Mouse (Mus musculus) limb, embryonic 13.5 days (tissue): ENCODE measurements around the gene Hgd. TPM values are rescaled to one million over a fixed set of nuclear protein-coding genes. Genes with fewer than 3 reads are reported as not detected.
"Not testable (repeated sequence)": the region's sequence is repeated elsewhere in the genome, so short reads cannot be mapped to it uniquely, and the experiment has no call there.

Experiments
- ATAC-seq: fragments of 200-750 bp; cut with Nextera tagmentation; 2 replicates; pipeline ENCODE4 v1.8.0; 2017; ENCODE audit warnings: low read depth, moderate number of reproducible peaks, moderate TSS enrichment; ENCODE audit not compliant: low FRiP score
- H3K27ac ChIP-seq: fragments of 300-500 bp; sonication (generic); 2 replicates; pipeline ENCODE4 v1.5.1; 2015; ENCODE audit warnings: inconsistent platforms, mild to moderate bottlenecking, moderate library complexity
- H3K27me3 ChIP-seq: fragments of 300-500 bp; sonication (generic); 2 replicates; pipeline ENCODE4 v1.6.1; 2015; ENCODE audit warnings: mild to moderate bottlenecking, inconsistent platforms
- H3K36me3 ChIP-seq: fragments of 300-500 bp; sonication (generic); 2 replicates; pipeline ENCODE4 v1.6.1; 2015; ENCODE audit warnings: inconsistent platforms, mild to moderate bottlenecking, moderate library complexity
- H3K4me1 ChIP-seq: fragments of 300-500 bp; sonication (generic); 2 replicates; pipeline ENCODE4 v1.6.1; 2015; ENCODE audit warnings: inconsistent platforms
- H3K4me2 ChIP-seq: fragments of 300-500 bp; sonication (generic); replicated peaks from 2 replicates; pipeline ENCODE4 v1.6.1; 2015; ENCODE audit warnings: inconsistent platforms, mild to moderate bottlenecking, moderate library complexity
- H3K4me3 ChIP-seq: fragments of 300-500 bp; sonication (generic); 2 replicates; pipeline ENCODE4 v1.5.1; 2015; ENCODE audit warnings: moderate library complexity, mild to moderate bottlenecking, inconsistent platforms
- H3K9ac ChIP-seq: fragments of 300-500 bp; sonication (generic); 2 replicates; pipeline ENCODE4 v1.6.1; 2015; ENCODE audit warnings: mild to moderate bottlenecking, inconsistent platforms
- H3K9me3 ChIP-seq: fragments of 300-500 bp; sonication (generic); 2 replicates; pipeline ENCODE4 v1.6.1; 2016; ENCODE audit warnings: inconsistent platforms
- WGBS: fragments of 180-500 bp; shearing (Covaris S2); methylation state at CpG from one replicate; pipeline ENCODE4 v1.1.7; 2015; 5-methylcytosine and 5-hydroxymethylcytosine counted together
- polyA plus RNA-seq: library from polyadenylated mRNA; unstranded; fragments of >200 nt; fragmentation: Nextera tagmentation; extraction: Ambion mirVana; gene quantifications from 2 replicates; pipeline ENCODE4 v1.2.1, GENCODE M21; 2015

Gene Hgd
- polyA plus RNA-seq, 1 experiment from 2014 or later: 0.11 TPM

DNA sequence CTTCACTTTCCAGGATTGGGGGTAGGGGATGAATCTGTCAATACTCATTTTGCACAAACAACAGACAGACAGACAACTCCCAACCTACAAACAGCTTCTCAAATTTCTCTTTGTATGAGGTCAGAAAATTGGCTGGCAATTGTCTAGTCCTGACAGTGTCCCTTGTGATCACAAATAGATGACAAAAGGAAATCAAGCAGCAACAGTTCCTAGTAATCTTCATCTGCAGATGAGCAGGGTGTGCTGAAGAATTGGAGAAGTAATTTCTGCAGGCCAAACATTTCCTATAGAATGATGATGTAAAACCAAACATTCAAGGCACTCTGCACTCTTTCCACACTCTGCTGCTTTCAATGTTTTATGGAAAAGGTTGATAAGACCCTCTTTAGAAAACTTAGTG, 57.8 kb downstream of the Hgd start:
- no peaks in the 10 kb centered on the region for H3K27me3 ChIP-seq
- no peak overlapping the region for H3K9ac ChIP-seq
- H3K4me1 ChIP-seq: no peaks in the 10 kb centered on the region
- no peak overlapping the region for H3K4me3 ChIP-seq
- no peaks in the 10 kb centered on the region for H3K36me3 ChIP-seq
- H3K27ac ChIP-seq: no peak overlapping the region
- no peak overlapping the region for H3K4me2 ChIP-seq
- H3K9me3 ChIP-seq: no peaks in the 10 kb centered on the region
- ATAC-seq: no peak

DNA sequence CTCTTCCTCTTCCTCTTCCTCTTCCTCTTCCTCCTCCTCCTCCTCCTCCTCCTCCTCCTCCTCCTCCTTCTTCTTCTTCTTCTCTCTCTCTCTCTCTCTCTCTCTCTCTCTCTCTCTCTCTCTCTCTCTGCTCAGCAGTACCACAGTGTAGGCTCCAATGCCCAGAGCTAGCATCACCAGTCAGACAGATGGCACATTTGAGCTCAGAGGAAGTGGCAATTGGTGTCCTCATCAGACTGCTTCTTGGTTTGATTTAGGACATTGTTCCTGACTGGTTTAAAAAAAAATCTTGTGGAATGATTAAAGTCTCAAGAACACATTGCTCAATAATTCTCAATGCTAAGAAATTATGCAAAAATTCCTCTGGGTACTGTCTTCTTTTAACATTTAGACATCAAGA, 60.6 kb downstream of the Hgd start:
- H3K4me1 ChIP-seq, H3K4me3 ChIP-seq, H3K27me3 ChIP-seq, H3K9me3 ChIP-seq, H3K4me2 ChIP-seq, H3K27ac ChIP-seq, H3K9ac ChIP-seq, ATAC-seq: not testable (repeated sequence)
- peaks cover 13% of the 10 kb centered on the region for H3K36me3 ChIP-seq

GRCm38 (mm10) chr16:37644486-37644885, 64.5 kb downstream of the Hgd start:
- Histone ChIP-seq H3K9ac (no peak overlapping the region), H3K4me2 (no peak overlapping the region), H3K36me3 (peaks cover 41% of the 10 kb centered on the region), H3K4me3 (no peak overlapping the region), H3K27me3 (no peaks in the 10 kb centered on the region), H3K9me3 (no peaks in the 10 kb centered on the region), H3K4me1 (no peaks in the 10 kb centered on the region), H3K27ac (no peak overlapping the region)
- 94% methylated on average over 5 of the region's 5 CpGs for WGBS
- ATAC-seq: no peak

DNA sequence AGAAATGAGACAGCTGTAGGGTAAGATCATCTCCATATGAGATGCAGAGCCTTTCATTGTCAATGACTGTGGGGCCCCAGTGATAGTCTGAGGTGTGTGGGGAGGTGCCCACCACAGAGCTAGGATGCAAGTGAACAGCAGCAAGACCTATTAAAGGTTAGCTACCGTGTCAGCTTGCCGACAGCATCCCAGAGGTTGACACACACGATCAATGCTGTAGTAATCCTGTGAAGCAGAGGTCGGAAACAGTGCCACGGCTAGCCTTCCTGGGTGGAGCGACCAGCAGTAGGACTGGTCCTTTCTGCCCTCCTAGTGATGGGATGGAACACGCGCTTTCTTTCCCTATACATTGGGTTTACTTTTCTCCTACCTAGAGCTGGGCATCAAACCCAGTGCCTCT, 65.3 kb downstream of the Hgd start:
- WGBS: 93% methylated on average over 8 of the region's 8 CpGs
- no peaks in the 10 kb centered on the region for H3K4me1 ChIP-seq

GRCm38 (mm10) chr16:37645799-37646198, 65.8 kb downstream of the Hgd start:
- H3K36me3 ChIP-seq: peaks cover 41% of the 10 kb centered on the region

More for the DNA sequence above, 65.3 kb downstream of the Hgd start:
- no peak overlapping the region for H3K27ac ChIP-seq
- no peaks in the 10 kb centered on the region for H3K9me3 ChIP-seq
- H3K4me2 ChIP-seq: no peak overlapping the region
- H3K4me3 ChIP-seq: no peak overlapping the region
- H3K36me3 ChIP-seq: peaks cover 41% of the 10 kb centered on the region
- no peak overlapping the region for H3K9ac ChIP-seq
- no peak for ATAC-seq
- no peaks in the 10 kb centered on the region for H3K27me3 ChIP-seq

GRCm38 (mm10) chr16:37647067-37647466, 67.1 kb downstream of the Hgd start:
- WGBS: 86% methylated on average over 16 of the region's 16 CpGs
- no peak overlapping the region for H3K4me3 ChIP-seq
- H3K4me2 ChIP-seq: no peak overlapping the region
- H3K36me3 ChIP-seq: peaks cover 41% of the 10 kb centered on the region
- no peaks in the 10 kb centered on the region for H3K9me3 ChIP-seq
- ATAC-seq: no peak
- H3K27me3 ChIP-seq: no peaks in the 10 kb centered on the region
- H3K9ac ChIP-seq: no peak overlapping the region
- H3K4me1 ChIP-seq: peaks cover under 1% of the 10 kb centered on the region
- H3K27ac ChIP-seq: no peak overlapping the region

More at GRCm38 (mm10) chr16:37645799-37646198, 65.8 kb downstream of the Hgd start:
- H3K4me3 ChIP-seq: no peak overlapping the region
- no peaks in the 10 kb centered on the region for H3K4me1 ChIP-seq
- ATAC-seq: no peak
- H3K4me2 ChIP-seq: no peak overlapping the region
- 86% methylated on average over 3 of the region's 3 CpGs for WGBS
- no peak overlapping the region for H3K9ac ChIP-seq
- H3K27ac ChIP-seq: no peak overlapping the region
- H3K27me3 ChIP-seq: no peaks in the 10 kb centered on the region
- H3K9me3 ChIP-seq: no peaks in the 10 kb centered on the region

- 94% methylated on average over 8 of the region's 8 CpGs for WGBS
- peaks cover 41% of the 10 kb centered on the region for H3K36me3 ChIP-seq
- no peak for ATAC-seq
These were observed 68.0 kb downstream of the Hgd start for GRCm38 (mm10) chr16:37647936-37648335.

DNA sequence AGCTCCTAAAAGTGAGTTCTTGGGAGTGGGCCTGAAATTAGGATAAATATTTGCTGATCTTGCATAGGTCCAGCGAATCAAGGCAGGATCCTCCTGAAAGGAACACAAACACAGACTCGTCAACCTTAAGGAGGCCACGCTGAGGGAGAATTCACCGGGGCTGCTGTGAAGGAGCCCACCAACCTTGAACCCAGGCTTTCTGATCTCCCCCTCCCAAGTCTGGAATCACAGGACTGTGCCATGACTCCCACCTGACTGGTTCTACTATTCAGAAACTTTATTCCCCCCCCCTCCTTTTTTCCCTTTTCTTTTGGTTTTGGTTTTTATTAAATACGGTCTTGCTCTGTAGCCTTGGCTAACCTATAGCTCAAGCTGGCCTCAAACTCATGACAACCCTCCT, 69.1 kb downstream of the Hgd start:
- H3K4me2 ChIP-seq: no peak overlapping the region
- H3K27me3 ChIP-seq: no peaks in the 10 kb centered on the region
- peaks cover 41% of the 10 kb centered on the region for H3K36me3 ChIP-seq
- H3K27ac ChIP-seq: no peak overlapping the region
- H3K4me1 ChIP-seq: peaks cover 13% of the 10 kb centered on the region
- H3K4me3 ChIP-seq: no peak overlapping the region
- ATAC-seq: no peak
- 93% methylated on average over 5 of the region's 5 CpGs for WGBS
- H3K9ac ChIP-seq: no peak overlapping the region
- no peaks in the 10 kb centered on the region for H3K9me3 ChIP-seq

More at GRCm38 (mm10) chr16:37647936-37648335, 68.0 kb downstream of the Hgd start:
- H3K4me2 ChIP-seq: no peak overlapping the region
- no peak overlapping the region for H3K9ac ChIP-seq
- H3K4me3 ChIP-seq: no peak overlapping the region
- H3K4me1 ChIP-seq: peaks cover 10% of the 10 kb centered on the region
- no peaks in the 10 kb centered on the region for H3K27me3 ChIP-seq
- no peak overlapping the region for H3K27ac ChIP-seq
- no peaks in the 10 kb centered on the region for H3K9me3 ChIP-seq

GRCm38 (mm10) chr16:37651467-37651866, 71.5 kb downstream of the Hgd start:
- H3K9me3 ChIP-seq: no peaks in the 10 kb centered on the region
- H3K27me3 ChIP-seq: no peaks in the 10 kb centered on the region
- H3K4me3 ChIP-seq: no peak overlapping the region
- H3K4me2 ChIP-seq: no peak overlapping the region
- no peak for ATAC-seq
- no peak overlapping the region for H3K27ac ChIP-seq
- H3K9ac ChIP-seq: no peak overlapping the region
- peaks cover 13% of the 10 kb centered on the region for H3K4me1 ChIP-seq
- 86% methylated on average over 5 of the region's 5 CpGs for WGBS
- H3K36me3 ChIP-seq: peaks cover 19% of the 10 kb centered on the region

DNA sequence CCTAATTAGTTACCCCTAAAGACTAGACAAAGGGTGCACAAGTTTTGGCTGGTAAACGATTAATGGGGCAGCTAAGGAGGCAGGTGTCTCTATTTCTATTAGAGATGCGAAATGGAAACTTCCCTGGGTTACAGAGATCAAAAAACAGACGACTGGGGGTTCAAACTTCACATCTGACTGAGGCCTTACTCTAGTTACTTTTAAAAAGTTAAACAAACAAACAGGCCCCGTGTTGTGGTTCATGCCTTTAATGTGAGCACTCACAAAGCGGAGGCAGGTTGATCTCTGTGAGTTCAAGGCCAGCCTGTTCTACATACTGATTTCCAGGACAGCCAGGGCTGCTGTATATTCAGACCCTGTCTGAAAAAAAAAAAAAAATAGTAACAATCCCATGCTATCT, 72.7 kb downstream of the Hgd start:
- H3K4me1 ChIP-seq: peaks cover 13% of the 10 kb centered on the region
- H3K4me3 ChIP-seq: peak overlapping the region; percentile 80; the same call in 1 of the 2 replicates
- no peak overlapping the region for H3K9ac ChIP-seq
- no peak overlapping the region for H3K27ac ChIP-seq
- 86% methylated on average over 5 of the region's 5 CpGs for WGBS
- H3K9me3 ChIP-seq: no peaks in the 10 kb centered on the region
- H3K4me2 ChIP-seq: peak overlapping the region; percentile 61
- H3K27me3 ChIP-seq: no peaks in the 10 kb centered on the region
- H3K36me3 ChIP-seq: peaks cover 8% of the 10 kb centered on the region
- no peak for ATAC-seq

GRCm38 (mm10) chr16:37653058-37653457, 73.1 kb downstream of the Hgd start:
- Histone ChIP-seq H3K4me1 (peaks cover 13% of the 10 kb centered on the region), H3K27me3 (no peaks in the 10 kb centered on the region), H3K27ac (no peak overlapping the region), H3K4me2 (peak overlapping the region; percentile 61), H3K4me3 (peak overlapping the region; percentile 80), H3K9me3 (no peaks in the 10 kb centered on the region), H3K36me3 (peaks cover 4% of the 10 kb centered on the region), H3K9ac (no peak overlapping the region)
- no peak for ATAC-seq
- 81% methylated on average over 1 of the region's 1 CpGs for WGBS

DNA sequence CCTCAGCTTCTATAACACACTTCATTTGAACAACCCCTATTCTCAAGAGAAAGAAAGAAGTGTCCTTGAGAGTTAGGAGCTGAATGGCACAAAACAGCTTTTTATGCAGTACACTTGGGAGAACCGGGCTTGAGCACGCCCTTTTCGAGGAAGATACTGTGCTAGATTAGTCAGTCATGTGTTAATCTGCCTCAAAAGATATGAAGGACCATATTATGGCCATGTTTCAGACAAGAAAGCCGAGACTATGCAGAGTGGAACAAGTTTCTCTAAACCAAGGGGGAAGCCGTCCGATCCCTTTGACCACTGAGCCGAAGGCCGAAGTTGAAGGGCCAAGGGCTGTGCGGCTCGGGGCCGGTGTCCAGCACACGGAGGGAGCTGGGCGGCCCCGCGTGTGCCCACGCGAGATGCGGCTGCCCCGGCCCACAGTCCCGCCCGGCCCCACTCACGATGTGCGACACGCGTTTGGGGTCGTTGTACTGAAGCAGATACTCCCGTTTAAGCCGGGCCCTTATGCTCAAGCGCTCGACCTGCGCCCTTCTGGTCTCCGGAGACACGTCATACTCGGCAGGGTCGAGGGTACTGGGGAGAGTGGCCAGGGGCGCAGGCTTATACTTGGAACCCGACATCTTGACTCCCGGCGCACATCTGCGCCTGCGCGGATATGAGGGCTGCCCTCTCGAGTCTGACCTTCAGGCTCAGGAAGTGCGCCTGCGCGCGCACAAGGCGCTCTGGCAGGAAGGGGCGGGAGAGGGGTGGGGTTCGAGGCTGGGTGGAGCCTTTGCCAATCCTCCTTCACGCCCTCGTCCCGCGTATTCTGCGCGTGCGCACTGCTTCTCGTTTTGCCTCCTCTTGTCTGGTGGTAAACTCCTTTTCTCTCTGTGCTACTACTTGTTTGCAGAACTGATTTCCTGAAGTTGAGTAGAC, 74.0 kb downstream of the Hgd start, which contains the start of gene Ndufb4:
Ndufb4 (minus strand) TSS at position 723 of the 927 bp plus-strand sequence.
- Histone ChIP-seq H3K4me3 (peak within 1 kb of the TSS; percentile 80), H3K4me2 (peak within 1 kb of the TSS; percentile 61), H3K27ac (peak within 1 kb of the TSS; percentile 1; the same call in 1 of the 2 replicates), H3K9ac (peak within 1 kb of the TSS; percentile 92), H3K36me3 (no peaks in the 10 kb centered on the region; the same call in 1 of the 2 replicates), H3K4me1 (peaks cover 13% of the 10 kb centered on the region), H3K9me3 (no peaks in the 10 kb centered on the region), H3K27me3 (no peaks in the 10 kb centered on the region)
- peak; percentile 96 for ATAC-seq
- under 1% methylated on average over 51 of the region's 58 CpGs for WGBS
